Mouse (Mus musculus) thymus, adult 2 months (tissue): ENCODE measurements around the gene Cd6.

Experiments used
- CTCF ChIP-seq: fragments of 200-500 bp; IDR thresholded peaks from 2 replicates; pipeline ENCODE4 v1.5.1; 2012; ENCODE audit warnings: mild to moderate bottlenecking, control low read depth, low read length, moderate library complexity, borderline replicate concordance; ENCODE audit not compliant: control insufficient read depth, poor library complexity, insufficient read depth; ENCODE audit errors: extremely low read depth
- POLR2A ChIP-seq: fragments of 200-500 bp; IDR thresholded peaks from 2 replicates; pipeline ENCODE4 v1.6.1; 2012; ENCODE audit warnings: mild to moderate bottlenecking, low read length, control low read depth, moderate library complexity; ENCODE audit not compliant: control insufficient read depth, poor library complexity, insufficient read depth; ENCODE audit errors: extremely low read depth

- TF ChIP-seq CTCF: no peak
- TF ChIP-seq POLR2A: no peak
These were observed 70.3 kb downstream of the Cd6 start for GRCm38 (mm10) chr19:10759525-10759924.
